Mouse (Mus musculus): Measurements from ENCODE around the gene Brap. TPM values are rescaled to one million over a fixed set of nuclear protein-coding genes. Genes with fewer than 3 reads are reported as not detected.
"Not testable (repeated sequence)": the region's sequence is repeated elsewhere in the genome, so short reads cannot be mapped to it uniquely, and the experiment has no call there.

The Brap gene
- polyA plus RNA-seq, 1 experiment from 2014 or later = 34.0 TPM

- 71% methylated on average over 7 of the region's 7 CpGs for WGBS
- Histone ChIP-seq H3K27me3 (replicated peaks) (no peaks in the 10 kb centered on the region), H3K9me3 (no peaks in the 10 kb centered on the region), H3K4me1 (replicated peaks) (no peaks in the 10 kb centered on the region), H3K9ac (no peak overlapping the region), H3K36me3 (no peaks in the 10 kb centered on the region), H3K4me2 (replicated peaks) (no peak overlapping the region), H3K4me3 (replicated peaks) (no peak overlapping the region), H3K27ac (no peak overlapping the region)
- ATAC-seq = no peak
These were observed 11.2 kb upstream of the Brap start for GRCm38 (mm10) chr5:121649134-121649533.

DNA sequence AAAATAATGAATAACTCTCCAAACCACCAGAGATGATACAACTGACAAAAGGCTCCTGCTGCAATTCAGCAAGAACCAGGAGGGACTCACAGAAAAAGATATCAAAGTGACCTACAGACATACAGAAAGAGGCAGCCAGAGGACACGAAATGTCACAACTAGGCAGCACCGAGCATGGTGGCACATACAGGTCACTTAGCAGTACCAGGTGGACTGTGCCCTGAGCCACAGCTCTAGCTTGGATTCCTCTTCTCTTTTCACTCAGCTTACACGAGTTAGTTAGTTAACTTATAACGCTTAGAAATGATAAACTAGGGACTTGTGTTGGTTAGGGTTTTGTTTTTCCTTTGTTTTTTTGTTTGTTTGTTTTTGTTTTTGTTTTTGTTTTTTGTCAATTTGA is 5.8 kb upstream of the Brap start:
- Histone ChIP-seq H3K4me3 (replicated peaks) (no peak overlapping the region), H3K27me3 (replicated peaks) (no peaks in the 10 kb centered on the region), H3K36me3 (no peaks in the 10 kb centered on the region), H3K9me3 (no peaks in the 10 kb centered on the region), H3K27ac (no peak overlapping the region), H3K4me1 (replicated peaks) (no peaks in the 10 kb centered on the region), H3K9ac (no peak overlapping the region), H3K4me2 (replicated peaks) (no peak overlapping the region)
- WGBS = 77% methylated on average over 4 of the region's 4 CpGs
- ATAC-seq = no peak

GRCm38 (mm10) chr5:121656866-121657265 is 3.5 kb upstream of the Brap start:
- H3K27ac ChIP-seq; ATAC-seq; H3K36me3 ChIP-seq; H3K9ac ChIP-seq; H3K4me2 ChIP-seq (replicated peaks); H3K9me3 ChIP-seq; H3K4me1 ChIP-seq (replicated peaks); H3K27me3 ChIP-seq (replicated peaks); H3K4me3 ChIP-seq (replicated peaks): not testable (repeated sequence)
- whole genome bisulfite sequencing = 76% methylated on average over 6 of the region's 6 CpGs

DNA sequence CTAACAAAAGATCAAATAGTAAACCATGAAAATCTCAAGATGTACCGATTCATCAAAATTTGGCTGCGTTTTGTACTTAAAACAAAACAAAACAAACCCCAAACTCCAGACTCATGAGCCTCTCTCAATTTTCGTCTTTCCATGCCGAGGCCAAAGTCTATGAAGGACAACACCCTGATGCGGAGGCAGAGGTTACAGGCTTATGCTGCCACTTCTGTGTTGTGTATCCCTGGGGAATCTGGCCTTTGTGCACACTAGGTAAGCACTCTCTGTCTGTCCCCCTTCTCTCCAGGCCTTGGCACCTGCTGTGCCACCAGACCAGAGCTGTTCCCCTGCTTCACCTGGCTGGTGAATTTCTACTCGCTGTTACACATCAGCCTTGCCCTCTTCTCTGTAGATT is 2.7 kb upstream of the Brap start:
- not testable (repeated sequence) for H3K27me3 ChIP-seq (replicated peaks); ATAC-seq; H3K4me3 ChIP-seq (replicated peaks); H3K9me3 ChIP-seq; H3K9ac ChIP-seq; H3K36me3 ChIP-seq; H3K4me2 ChIP-seq (replicated peaks); H3K27ac ChIP-seq; H3K4me1 ChIP-seq (replicated peaks)
- 86% methylated on average over 6 of the region's 6 CpGs for WGBS

DNA sequence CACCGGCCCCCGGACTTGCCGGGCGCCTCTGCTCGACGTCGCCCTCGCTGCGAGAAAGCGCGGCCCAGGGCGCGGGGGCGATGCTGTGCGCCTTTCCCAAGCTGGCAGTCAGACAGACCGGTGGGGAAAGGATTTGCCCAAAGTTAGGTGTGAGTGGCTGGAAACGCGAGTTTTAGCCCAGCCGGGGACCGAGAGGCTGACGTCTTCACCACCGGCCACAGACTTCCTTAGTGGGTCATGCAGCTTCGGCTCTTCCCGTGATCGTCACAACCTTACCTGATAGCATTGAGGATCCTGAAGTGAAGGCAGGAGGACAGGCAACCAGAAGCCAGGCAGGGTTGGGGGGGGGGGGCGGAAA is 513 bp downstream of the Brap start:
- Histone ChIP-seq H3K9ac (peak overlapping the region; percentile 89), H3K4me2 (replicated peaks) (peak overlapping the region; percentile 83), H3K4me3 (replicated peaks) (peak overlapping the region; percentile 98), H3K27ac (peak overlapping the region; percentile 51; the same call in 1 of the 2 replicates), H3K27me3 (replicated peaks) (no peaks in the 10 kb centered on the region), H3K4me1 (replicated peaks) (peaks cover 9% of the 10 kb centered on the region), H3K9me3 (no peaks in the 10 kb centered on the region), H3K36me3 (peaks cover 3% of the 10 kb centered on the region)
- under 1% methylated on average over 26 of the region's 26 CpGs for WGBS
- peak; percentile 32 for ATAC-seq

DNA sequence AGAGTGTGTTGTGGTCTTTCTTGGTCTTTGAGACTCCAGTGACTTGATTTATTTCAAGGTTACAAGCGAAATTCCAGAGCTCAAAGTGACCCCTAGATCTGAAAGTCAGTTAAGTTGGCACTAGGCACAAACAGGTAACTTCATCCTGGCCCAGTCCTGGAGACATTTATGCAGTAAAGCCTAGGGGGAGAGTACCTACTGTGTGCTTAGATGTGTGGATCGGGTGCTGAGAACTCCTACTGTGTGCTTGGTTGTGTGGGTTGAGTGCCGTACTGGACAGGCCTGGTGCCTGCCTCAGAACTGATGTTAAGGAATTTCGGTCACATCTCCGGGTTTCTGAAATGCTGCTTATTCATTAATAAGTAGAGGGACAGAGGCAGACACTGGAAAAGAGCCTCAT is 1.1 kb downstream of the Brap start:
- Histone ChIP-seq H3K36me3 (peaks cover 3% of the 10 kb centered on the region), H3K4me3 (replicated peaks) (peak overlapping the region; percentile 98), H3K27me3 (replicated peaks) (no peaks in the 10 kb centered on the region), H3K4me2 (replicated peaks) (peak overlapping the region; percentile 83), H3K4me1 (replicated peaks) (peaks cover 9% of the 10 kb centered on the region), H3K9ac (peak overlapping the region; percentile 89), H3K27ac (no peak overlapping the region), H3K9me3 (no peaks in the 10 kb centered on the region)
- no peak for ATAC-seq
- WGBS = 84% methylated on average over 5 of the region's 5 CpGs

GRCm38 (mm10) chr5:121663456-121663855 is 3.1 kb downstream of the Brap start:
- Histone ChIP-seq H3K4me3 (replicated peaks) (no peak overlapping the region), H3K36me3 (peaks cover 3% of the 10 kb centered on the region), H3K27me3 (replicated peaks) (no peaks in the 10 kb centered on the region), H3K9me3 (no peaks in the 10 kb centered on the region), H3K4me1 (replicated peaks) (peaks cover 9% of the 10 kb centered on the region), H3K9ac (no peak overlapping the region), H3K4me2 (replicated peaks) (no peak overlapping the region), H3K27ac (no peak overlapping the region)
- WGBS = 88% methylated on average over 8 of the region's 8 CpGs
- ATAC-seq = no peak

GRCm38 (mm10) chr5:121664078-121664477 is 3.7 kb downstream of the Brap start:
- peaks cover 9% of the 10 kb centered on the region for H3K4me1 ChIP-seq (replicated peaks)
- H3K9me3 ChIP-seq = no peaks in the 10 kb centered on the region
- no peak for ATAC-seq
- no peak overlapping the region for H3K27ac ChIP-seq
- no peak overlapping the region for H3K4me3 ChIP-seq (replicated peaks)
- H3K9ac ChIP-seq = no peak overlapping the region
- H3K4me2 ChIP-seq (replicated peaks) = no peak overlapping the region
- H3K27me3 ChIP-seq (replicated peaks) = no peaks in the 10 kb centered on the region
- peaks cover 5% of the 10 kb centered on the region for H3K36me3 ChIP-seq
- WGBS = 91% methylated on average over 6 of the region's 6 CpGs

DNA sequence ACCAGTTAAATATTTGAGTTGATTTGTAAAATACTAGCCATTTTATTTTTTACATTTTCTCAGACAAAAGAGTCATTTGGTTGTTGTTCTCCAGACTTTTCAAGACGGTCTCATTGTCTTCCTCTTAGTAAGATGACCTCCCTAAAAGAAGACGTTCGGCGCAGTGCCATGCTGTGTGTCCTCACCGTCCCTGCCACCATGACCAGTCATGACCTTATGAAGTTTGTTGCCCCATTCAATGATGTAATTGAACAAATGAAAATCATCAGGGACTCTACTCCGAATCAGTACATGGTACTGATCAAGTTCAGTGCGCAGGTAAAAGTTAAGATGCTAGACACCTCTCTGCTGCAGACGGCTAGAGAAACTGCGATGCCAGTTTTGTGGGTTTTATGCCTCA is 4.6 kb downstream of the Brap start:
- peaks cover 9% of the 10 kb centered on the region for H3K4me1 ChIP-seq (replicated peaks)
- peaks cover 6% of the 10 kb centered on the region for H3K36me3 ChIP-seq
- WGBS = 95% methylated on average over 9 of the region's 9 CpGs

DNA sequence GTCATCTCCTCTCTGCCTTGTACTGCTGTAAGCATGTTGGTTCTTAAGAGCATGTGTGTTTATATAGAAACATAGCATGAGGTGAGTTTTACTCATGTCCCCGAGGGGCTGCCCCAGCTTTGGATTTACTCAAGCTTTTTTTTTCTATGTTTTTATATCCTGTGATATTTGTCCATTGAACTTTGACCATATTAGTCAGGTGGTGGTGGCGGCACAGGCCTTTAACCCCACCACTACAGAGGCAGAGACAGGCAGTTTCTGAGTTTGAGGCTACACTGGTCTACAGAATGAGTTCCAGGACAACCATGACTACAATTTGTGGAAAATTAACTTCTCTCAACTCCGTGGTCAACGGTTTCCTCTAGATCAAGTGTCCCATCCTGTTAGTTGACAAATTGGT is 6.7 kb downstream of the Brap start:
- Histone ChIP-seq H3K27ac (no peak overlapping the region), H3K4me1 (replicated peaks) (no peaks in the 10 kb centered on the region), H3K9ac (no peak overlapping the region), H3K27me3 (replicated peaks) (no peaks in the 10 kb centered on the region), H3K4me3 (replicated peaks) (no peak overlapping the region), H3K9me3 (no peaks in the 10 kb centered on the region), H3K4me2 (replicated peaks) (no peak overlapping the region), H3K36me3 (peaks cover 10% of the 10 kb centered on the region)
- WGBS = 83% methylated on average over 4 of the region's 4 CpGs
- no peak for ATAC-seq

More for the DNA sequence above, 4.6 kb downstream of the Brap start:
- H3K4me3 ChIP-seq (replicated peaks) = no peak overlapping the region
- no peaks in the 10 kb centered on the region for H3K27me3 ChIP-seq (replicated peaks)
- no peak for ATAC-seq
- no peaks in the 10 kb centered on the region for H3K9me3 ChIP-seq
- H3K27ac ChIP-seq = no peak overlapping the region
- no peak overlapping the region for H3K9ac ChIP-seq
- no peak overlapping the region for H3K4me2 ChIP-seq (replicated peaks)

- Histone ChIP-seq H3K4me3 (replicated peaks) (no peak overlapping the region), H3K27me3 (replicated peaks) (no peaks in the 10 kb centered on the region), H3K4me1 (replicated peaks) (no peaks in the 10 kb centered on the region), H3K9ac (no peak overlapping the region), H3K27ac (no peak overlapping the region), H3K36me3 (peaks cover 16% of the 10 kb centered on the region), H3K9me3 (no peaks in the 10 kb centered on the region), H3K4me2 (replicated peaks) (no peak overlapping the region)
- 69% methylated on average over 6 of the region's 6 CpGs for WGBS
- no peak for ATAC-seq
These were observed 8.0 kb downstream of the Brap start for GRCm38 (mm10) chr5:121668411-121668810.

- Histone ChIP-seq H3K27ac (no peak overlapping the region), H3K4me3 (replicated peaks) (no peak overlapping the region), H3K4me1 (replicated peaks) (no peaks in the 10 kb centered on the region), H3K4me2 (replicated peaks) (no peak overlapping the region), H3K9ac (no peak overlapping the region), H3K27me3 (replicated peaks) (no peaks in the 10 kb centered on the region), H3K36me3 (0 out of 2 replicates have a peak, but pooled peaks cover 18% of the 10 kb centered on the region), H3K9me3 (no peaks in the 10 kb centered on the region)
- 81% methylated on average over 3 of the region's 3 CpGs for WGBS
- ATAC-seq = no peak
These were observed 10.0 kb downstream of the Brap start for GRCm38 (mm10) chr5:121670412-121670811.

DNA sequence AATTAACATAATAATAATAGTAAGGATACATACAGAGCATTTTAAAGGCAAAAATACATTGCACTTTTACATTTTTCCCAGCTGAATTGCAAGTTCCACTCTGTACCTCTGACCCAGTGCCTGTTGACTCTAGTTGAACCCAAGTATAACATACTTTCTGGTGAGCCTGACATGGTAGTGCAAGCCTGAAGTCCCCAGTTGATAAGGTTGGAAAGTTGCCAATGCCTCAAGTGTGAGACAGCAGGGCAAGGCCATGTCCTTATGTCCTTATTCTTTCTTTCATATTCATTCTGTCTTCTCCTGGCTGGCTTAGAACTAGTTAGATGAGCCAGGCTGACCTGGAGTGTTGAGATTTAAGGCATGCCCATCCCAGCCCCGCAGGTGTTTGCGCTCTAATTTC is 21.9 kb downstream of the Brap start:
- Histone ChIP-seq H3K4me2 (replicated peaks) (no peak overlapping the region), H3K4me1 (replicated peaks) (no peaks in the 10 kb centered on the region), H3K27ac (no peak overlapping the region), H3K36me3 (peaks cover 41% of the 10 kb centered on the region), H3K27me3 (replicated peaks) (no peaks in the 10 kb centered on the region), H3K9me3 (no peaks in the 10 kb centered on the region), H3K4me3 (replicated peaks) (no peak overlapping the region), H3K9ac (no peak overlapping the region)
- no peak for ATAC-seq
- WGBS = 91% methylated on average over 2 of the region's 2 CpGs
